Mouse (Mus musculus) thymus, adult 2 months (tissue): ENCODE measurements around the gene Ccdc167.

ENCODE experiments used
- CTCF ChIP-seq: fragments of 200-500 bp; IDR thresholded peaks from 2 replicates; pipeline ENCODE4 v1.5.1; 2012; ENCODE audit warnings: mild to moderate bottlenecking, control low read depth, low read length, moderate library complexity, borderline replicate concordance; ENCODE audit not compliant: control insufficient read depth, poor library complexity, insufficient read depth; ENCODE audit errors: extremely low read depth
- POLR2A ChIP-seq: fragments of 200-500 bp; IDR thresholded peaks from 2 replicates; pipeline ENCODE4 v1.6.1; 2012; ENCODE audit warnings: mild to moderate bottlenecking, low read length, control low read depth, moderate library complexity; ENCODE audit not compliant: control insufficient read depth, poor library complexity, insufficient read depth; ENCODE audit errors: extremely low read depth

DNA sequence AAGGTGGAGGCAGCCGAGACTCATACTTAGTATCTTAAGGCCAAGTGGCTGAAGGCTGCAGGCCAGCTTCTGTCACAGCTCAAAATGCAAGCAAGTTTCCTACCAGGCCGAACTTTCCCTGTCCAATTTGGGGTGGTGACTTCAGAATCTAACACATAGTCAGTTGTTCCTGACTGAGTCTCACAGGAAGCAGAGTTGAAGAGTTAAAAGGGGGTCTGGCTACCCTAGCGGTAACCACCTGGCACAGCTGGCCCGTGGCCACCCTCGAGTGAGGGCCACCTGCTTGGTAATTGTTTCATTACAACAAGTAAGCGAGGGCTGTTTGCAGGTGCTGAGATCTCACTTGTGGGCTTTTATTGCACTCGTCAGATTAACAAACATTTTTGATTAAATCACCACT, 4.3 kb downstream of the Ccdc167 start:
- TF ChIP-seq CTCF (no peak), POLR2A (no peak)
